Mouse (Mus musculus): ENCODE measurements around the gene Cela1. TPM values are rescaled to one million over a fixed set of nuclear protein-coding genes. Genes with fewer than 3 reads are reported as not detected.

The Cela1 gene
- total RNA-seq, 1 experiment from 2014 or later, result 58.6 TPM

GRCm38 (mm10) chr15:100669337-100669736 lies 18.4 kb downstream of the Cela1 start, which contains the start of gene Bin2:
Gene Bin2 (minus strand): TSS chr15:100669553.
- no peak for DNase-seq

DNA sequence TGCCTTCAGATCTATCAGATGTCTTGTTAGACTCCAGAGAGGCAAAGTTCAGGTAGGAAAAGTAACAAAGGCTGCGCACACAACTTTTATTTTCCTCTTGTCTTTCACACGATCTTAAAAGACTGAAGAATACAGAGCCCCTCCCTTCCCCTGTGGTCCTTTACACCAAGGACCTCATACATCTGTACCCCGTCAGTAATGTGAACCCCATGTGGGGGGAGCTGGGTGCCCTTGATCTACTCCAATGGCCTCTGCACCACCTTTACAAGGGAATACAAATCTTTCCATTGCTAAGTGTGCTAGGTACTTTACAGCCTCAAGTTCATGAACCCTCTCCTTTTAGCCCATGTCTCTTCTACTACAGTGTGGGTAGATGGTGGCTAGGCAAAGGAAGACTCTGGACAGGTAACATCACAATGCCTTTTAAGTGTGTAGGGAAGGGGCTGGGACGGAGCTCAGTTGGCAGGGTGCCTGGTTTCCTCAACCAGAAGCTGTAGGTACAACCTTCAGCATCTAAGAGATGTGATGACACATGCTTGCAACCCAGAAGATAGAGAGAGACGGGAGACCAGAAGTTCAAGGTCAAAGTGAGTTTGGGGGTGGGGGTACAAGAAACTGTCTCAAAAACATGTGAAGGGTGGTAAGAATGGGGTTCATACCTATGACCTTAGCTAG lies 19.7 kb downstream of the Cela1 start:
- DNase-seq, result no peak

GRCm38 (mm10) chr15:100667420-100667819 lies 20.3 kb downstream of the Cela1 start:
- no peak for DNase-seq

GRCm38 (mm10) chr15:100666851-100667250 lies 20.9 kb downstream of the Cela1 start:
- DNase-seq, result no peak

DNA sequence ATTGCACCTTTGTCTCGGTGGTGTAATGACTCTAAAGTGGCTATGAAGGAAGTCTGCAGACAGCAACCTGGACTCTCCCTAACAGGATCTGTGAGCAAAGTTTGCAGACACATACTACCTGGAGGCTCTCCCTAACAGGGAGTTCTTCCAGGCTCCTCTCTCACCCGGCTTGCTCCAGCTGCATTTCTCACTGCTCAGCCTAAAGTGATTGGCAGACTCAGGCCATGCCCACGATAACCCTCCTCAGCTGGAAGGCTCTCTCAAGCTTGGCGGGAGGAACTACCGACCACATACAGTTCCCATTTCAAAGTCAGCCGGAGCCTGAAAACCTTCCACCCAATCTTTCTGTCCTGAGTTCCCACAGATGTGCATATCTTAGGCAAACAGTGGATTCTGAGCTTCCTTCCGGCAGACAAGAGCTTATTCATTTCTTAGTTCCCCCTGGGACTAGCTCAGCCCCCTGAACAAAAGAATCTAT lies 21.5 kb downstream of the Cela1 start:
- no peak for DNase-seq

GRCm38 (mm10) chr15:100665411-100666218 lies 22.1 kb downstream of the Cela1 start:
- DNase-seq, result no peak

DNA sequence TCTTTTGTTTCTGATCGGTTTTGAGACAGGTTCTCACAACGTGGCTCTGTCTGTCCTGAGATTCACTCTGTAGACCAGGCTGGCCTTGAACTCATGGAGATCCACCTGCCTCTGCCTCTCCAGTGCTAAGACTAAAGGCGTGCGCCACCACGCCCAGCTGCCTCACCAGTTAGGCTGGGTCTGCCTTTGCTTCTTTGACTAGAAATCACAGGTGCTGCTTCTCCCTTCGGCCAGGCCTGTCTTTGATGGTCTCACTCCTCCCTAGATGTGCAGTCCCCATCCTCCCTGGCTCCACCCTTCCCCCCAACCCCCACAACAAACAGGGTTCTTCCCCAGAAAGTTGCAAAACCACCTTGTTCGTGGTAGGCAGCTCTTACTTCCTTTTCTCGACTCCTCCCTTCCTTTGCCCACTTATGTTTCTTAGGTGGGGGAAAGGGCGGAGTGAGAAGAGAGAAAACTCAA lies 22.9 kb downstream of the Cela1 start:
- DNase-seq, result no peak

DNA sequence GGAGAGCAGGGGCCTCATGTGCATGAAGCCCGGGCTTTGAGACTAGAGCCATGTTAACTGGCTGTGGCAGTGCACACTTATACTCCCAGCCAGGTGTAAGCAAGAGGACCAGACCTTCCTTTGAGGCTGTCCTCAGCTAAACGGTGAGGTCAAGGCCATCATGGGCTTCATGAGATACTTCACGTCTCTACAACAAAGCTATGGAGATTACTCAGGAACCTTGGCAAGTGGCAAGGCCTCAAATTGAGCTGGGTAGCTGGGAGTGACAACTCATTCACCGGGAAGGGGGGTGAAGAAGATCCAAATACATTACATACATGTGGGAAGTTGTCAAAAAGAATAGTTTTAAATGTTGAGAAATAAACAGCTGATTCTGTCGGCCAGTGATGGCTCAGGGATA lies 26.9 kb downstream of the Cela1 start:
- no peak for DNase-seq

- peak; percentile 30 for DNase-seq
Measured at GRCm38 (mm10) chr15:100660306-100660705, 27.4 kb downstream of the Cela1 start.

DNA sequence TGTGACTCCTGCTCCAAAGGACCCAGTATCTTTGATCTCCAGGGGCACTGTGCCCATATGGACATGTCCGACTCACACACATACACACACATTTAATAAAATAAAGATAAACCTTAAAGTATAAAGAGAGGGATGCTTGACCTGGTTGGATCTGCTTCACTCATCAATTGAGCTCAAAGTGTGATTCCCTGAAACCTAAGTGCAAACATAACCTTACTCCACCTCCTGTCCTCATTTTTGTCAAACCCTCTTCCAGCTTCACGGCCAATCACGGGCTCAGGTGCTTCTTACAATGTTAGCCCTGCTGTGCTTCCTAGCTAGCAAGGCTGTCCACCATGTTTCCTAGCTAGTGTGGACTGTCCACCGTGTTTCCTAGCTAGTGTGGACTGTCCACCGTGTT lies 32.5 kb downstream of the Cela1 start:
- DNase-seq, result no peak

GRCm38 (mm10) chr15:100654271-100654670 lies 33.5 kb downstream of the Cela1 start:
- DNase-seq, result no peak

DNA sequence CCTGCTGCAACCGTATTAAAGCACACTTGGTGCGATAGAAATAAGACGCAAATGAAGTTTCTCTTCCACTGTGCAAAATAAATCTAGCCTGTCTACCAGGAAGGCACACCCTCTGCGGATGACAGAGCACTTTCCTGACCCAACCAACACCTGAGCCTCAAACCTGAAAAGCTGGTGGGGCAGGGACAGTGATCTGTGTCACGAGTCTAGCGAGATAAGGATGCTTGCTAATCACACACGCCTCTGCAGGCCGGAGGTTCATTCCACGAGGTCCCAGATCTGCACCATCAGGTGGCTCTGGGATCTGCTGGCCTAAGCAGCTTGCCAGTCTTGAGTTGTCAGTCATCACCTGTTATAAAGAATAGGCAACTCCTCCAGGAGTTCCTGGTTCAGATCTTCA lies 36.1 kb downstream of the Cela1 start:
- DNase-seq, result no peak

GRCm38 (mm10) chr15:100650111-100650510 lies 37.6 kb downstream of the Cela1 start:
- no peak for DNase-seq

- no peak for DNase-seq
Measured at GRCm38 (mm10) chr15:100646161-100646560, 41.6 kb downstream of the Cela1 start.

DNA sequence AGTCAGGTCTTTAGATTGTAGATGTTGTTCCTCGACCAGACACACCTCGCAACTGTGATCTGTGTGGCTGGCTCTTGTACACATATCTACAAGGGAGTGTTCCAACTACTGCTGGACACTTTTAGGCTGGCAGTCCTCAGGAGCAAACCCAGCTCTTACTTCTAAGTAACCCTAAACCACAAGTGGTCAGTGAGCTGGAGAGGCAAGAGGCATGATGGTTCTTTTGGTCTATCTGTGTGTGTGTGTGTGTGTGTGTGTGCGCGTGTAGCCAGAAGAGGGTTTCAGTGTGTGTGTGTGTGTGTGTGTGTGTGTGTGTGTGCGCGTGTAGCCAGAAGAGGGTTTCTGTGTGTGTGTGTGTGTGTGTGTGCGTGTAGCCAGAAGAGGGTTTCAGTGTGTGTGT lies 45.3 kb downstream of the Cela1 start:
- no peak for DNase-seq

- no peak for DNase-seq
Measured at GRCm38 (mm10) chr15:100641226-100641810, 46.4 kb downstream of the Cela1 start.

DNA sequence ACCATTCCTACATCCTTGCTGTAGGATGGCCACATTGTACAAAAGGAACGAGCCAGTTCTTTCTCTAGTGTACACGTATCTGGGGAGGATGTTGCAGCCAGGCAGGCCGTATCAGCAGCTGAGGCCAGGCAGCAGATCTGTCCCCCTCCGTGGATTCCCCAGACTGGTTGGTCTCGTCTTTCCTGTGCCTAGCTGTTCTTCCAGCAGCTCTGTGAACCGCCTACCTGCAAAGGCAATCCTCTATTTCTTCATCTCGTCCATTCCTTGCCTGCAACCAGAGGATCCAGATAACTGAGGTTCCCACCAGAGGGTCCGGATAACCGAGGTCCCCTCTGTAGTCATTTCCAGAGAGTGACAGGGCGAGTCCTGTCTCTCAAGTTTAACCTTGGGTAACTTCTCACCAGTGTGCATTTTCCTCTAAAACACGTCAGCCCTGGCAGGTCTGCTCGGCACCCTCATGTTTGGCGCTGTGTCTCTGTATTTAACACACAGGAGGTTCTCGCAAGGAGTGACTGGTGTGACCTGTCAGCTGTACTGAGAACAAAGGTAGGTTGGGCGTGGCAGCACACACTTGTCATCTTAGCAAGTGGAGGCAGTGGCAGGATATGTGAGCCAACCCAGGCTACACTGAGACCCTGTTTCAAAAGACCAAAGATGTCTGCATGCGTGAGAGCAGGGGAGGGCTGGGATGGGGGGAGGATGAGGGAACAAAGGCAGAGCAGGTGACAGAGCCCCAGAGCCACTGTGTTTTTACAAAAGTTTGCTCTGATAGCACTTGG lies 47.6 kb downstream of the Cela1 start:
- no peak for DNase-seq

DNA sequence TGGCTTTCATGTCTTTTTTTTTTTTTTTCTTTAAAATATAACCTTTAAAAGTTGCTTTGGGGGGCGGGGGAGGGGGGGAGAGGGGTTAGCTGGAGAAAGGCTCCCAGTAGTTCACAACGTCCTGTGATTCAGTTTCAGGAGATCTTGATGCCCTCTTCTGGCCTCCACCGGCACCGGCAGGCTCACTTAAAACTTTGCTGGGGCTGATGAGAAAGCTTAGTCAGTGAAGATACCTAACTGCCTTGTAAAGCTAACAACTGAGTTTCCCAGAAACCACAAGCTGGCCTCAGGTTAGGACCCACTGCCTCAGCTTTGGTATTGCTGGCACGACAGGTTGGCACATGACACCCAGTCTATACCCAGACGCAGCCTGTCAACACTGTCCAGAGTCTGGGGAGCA lies 50.1 kb downstream of the Cela1 start:
- peak; percentile 58 for DNase-seq

DNA sequence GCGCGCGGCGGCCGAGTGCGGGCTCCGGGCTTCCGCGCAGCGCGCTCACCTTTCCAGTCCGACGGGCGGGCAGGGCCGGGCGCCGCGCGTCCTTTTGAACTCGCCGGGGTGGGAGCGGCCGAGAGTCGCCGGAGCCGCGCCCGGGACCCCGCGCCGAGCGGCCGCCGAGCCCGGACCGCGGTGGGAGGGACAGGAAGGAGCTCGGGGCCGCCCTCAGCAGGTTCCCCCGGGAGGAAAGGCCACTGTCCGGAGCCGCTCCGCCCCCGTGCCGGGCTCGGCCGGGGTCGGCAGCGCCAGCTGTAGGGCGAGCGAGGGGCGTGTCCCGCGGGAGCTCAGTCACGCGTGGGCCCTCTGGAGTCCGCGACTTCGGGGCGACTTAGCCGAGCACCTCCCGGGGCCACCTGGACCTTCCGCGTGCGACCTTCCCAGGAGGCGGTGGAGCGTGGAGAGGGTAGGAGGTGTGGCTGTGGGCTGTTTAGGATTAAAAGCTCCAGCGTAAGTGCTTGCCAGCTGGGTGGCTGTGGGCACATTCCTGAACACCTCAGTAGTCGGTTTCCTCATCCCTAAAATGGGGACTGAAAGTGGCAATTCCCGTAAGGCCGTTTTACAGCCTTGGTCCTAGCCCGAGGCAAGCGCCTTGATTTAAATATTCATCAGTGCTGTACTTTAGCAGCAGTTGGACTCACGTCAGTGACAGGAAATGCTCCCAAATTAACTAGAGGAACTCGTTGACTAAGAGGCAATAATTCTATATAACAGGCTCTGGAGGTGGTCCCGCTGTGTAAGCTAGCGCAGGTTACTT lies 50.8 kb downstream of the Cela1 start, which contains the start of gene Smagp:
Smagp (minus strand) TSS at position 241 of the 802 bp plus-strand sequence.
- DNase-seq, result peak; percentile 68

DNA sequence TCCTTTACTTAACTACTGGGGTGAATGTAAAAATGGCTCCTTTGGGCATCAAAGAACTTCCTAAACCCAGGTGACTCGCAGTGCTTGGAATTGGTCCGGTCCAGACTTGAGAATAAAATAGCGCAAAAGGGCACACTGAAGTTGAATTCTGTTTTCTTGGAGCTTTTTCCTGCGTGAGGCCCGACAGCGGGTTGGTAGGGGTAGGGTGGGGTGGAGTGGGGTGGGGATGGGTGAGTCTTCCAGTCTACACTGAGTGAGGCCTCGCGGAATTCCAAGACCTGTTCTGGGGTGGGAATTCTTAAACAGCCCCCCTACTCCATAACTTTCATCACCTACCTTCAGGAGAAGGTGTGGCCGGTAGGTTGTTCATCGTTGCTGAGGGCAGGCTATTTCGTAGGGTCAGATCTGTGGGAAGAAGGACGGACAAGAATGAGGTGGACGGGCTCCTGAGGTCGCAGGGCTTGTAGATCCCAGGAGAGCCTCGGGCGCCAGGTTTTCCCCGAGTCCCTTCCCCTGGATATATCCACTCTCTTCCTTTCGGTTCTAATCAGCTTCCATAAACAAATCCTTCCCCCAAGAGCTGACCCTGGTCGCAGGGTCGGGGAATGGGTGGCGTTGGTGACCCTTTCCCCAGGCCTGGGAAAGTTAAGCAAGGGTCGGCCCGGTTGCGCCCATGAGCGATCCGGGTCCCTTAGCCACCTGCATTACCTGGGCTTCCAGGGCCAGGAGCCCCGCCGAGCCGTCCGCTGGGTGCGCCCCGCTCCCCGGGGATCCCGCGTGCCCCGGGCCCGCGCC lies 51.7 kb downstream of the Cela1 start:
- DNase-seq, result no peak
